Mouse (Mus musculus) heart, postnatal 14 days (tissue): ENCODE results near the gene Il33. TPM values are rescaled to one million over a fixed set of nuclear protein-coding genes. Genes with fewer than 3 reads are reported as not detected.

Source experiments
- DNase-seq, 2 experiments: peaks; one replicate each; pipeline ENCODE4 v3.0.0; 2021 to 2022
- intact Hi-C: fragments of 180-260 bp; cut with DNase I; formaldehyde crosslinking; loops from one replicate; pipeline ENCODE4 v1.15.1; 2025
- total RNA-seq, 2 experiments: library from RNA; stranded (reverse); gene quantifications; 2 replicates each; pipeline ENCODE4 v1.2.3; 2021

Gene Il33
- total RNA-seq, 2 experiments from 2014 or later = 4.1 to 6.5 TPM

DNA sequence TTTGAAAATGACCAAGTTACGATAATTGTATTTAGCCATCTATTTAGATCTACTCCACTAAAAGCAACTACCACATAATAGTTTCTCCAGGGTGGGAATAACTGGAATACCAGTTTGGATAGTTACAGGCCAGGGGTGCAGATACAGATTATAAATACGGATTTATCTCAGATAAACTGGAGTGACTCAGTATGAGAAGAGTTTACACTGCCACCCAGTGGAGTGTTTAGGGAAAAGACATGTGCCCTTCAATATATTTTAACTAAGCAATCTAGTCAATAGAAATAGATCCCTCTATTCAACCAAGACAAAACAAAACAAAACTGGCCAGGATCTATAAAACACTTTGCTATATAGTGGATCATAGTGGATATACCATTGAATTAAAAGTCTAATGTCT lies 53.9 kb downstream of the Il33 start:
- peak in 1 of 2 experiments; percentile 33 for DNase-seq
- intact Hi-C loops = loop anchor here (1.0 to 2.0 kb wide), 3 partner anchors 30 to 294 kb away; no protein-coding TSS in a partner anchor

DNA sequence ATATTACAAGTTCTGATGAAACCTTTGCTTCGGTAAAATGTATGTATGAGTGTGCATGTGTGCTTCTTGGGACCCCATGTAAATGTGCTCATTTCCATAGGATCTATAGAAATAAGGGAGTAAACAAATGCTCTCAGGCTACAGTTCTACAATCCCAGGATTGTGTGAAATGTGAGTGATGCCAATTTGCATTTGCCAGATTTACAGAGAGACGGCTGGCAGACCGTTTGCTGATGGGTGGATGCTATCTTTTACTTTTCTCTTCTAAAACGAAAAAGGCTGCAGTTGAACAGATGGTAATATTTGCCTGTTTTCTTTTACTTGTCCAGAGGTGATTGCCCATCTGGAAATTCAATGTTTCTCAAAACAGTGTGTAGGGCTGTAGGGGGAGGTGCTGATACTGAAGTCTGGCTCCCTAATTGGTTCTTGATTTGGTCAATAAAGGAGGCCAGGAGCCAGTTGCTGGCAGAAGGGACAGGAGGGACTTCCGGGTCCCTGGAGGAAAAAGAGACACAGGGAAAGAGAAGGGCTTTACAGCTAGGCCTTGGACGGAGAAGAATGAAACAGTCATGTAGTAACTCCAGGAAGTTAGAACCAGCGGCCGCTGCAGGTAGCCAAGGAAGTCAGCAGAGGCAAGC lies 54.7 kb downstream of the Il33 start:
- intact Hi-C loops = loop anchor here (1.0 to 10.0 kb wide), 4 partner anchors 31 to 295 kb away; no protein-coding TSS in a partner anchor
- no peak for DNase-seq

DNA sequence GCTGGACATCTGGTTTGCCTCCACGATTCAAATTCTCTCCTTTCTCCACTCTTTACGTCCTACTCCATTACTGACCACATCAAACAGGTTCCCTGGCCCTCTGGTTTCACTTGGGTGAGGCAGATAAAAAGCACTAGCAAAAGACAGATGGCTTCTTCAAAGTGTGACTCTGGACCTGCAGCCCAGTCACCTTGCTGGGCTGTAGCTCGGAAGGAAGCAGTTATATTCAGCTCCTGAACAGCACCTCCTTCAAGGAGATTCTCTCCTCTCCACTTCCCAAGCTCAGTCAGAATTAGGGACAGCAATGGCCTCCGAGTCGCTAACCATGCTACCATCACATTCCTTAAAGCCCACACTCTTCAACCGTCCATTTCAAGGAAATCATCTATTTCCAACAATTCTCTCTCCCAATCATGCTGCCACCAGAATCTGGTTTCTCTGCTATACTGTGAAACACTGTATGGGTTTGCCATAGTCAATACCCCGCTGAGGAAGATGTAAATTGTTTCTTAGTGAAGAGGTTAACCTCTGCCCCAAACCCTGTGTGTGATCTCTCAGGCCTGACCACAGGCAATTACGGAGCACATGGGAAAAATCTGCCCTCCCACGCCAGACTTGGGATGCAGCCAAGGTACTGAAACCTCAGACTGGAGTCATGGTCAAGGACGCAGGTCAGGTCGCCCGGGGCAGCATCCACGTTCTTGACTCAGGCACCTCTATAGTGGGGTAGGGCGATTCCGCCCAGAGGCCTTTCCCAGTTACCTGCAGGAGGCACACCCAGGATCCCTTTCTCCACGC lies 59.5 kb downstream of the Il33 start:
- DNase-seq = peak in 1 of 2 experiments; percentile 28

DNA sequence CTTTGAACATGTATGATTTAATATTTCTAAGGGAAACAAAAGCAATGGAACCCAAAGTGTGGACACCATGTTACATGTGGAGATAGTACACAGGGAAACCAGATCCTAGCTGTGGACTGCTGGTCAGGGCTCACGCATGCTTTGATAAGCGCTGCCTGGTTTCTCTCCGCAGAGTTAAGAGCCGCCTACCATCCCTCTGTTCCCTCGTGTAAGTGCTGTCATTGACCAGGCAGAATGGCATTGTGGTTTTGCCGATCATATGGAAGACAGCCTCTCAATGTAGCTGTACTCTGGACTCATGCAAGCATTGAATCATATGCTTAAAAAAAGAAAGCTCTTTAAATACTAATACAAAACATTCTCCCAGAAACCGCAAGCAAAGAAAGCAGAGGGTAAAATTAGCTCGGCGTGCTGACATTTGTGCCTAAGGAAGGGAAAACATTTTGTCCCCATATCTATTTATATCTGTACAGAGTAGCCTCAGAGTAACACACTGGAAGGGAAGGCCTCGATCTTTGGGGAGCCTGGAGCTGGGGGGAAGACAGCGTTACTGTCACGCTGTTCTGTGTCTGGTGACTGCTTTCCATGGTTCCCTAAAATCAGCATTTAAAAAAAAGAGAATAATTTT lies 61.7 kb downstream of the Il33 start:
- intact Hi-C loops = loop anchor here (10.0 kb wide), 1 partner anchor 138 kb away; no protein-coding TSS in a partner anchor
- no peak for DNase-seq

More for the DNA sequence above, 59.5 kb downstream of the Il33 start:
- intact Hi-C loops = loop anchor here (10.0 kb wide), 1 partner anchor 140 kb away; no protein-coding TSS in a partner anchor

- intact Hi-C loops = no loop called here
- no peak for DNase-seq
Observed at GRCm38 (mm10) chr19:30000406-30001365, 75.8 kb downstream of the Il33 start.

DNA sequence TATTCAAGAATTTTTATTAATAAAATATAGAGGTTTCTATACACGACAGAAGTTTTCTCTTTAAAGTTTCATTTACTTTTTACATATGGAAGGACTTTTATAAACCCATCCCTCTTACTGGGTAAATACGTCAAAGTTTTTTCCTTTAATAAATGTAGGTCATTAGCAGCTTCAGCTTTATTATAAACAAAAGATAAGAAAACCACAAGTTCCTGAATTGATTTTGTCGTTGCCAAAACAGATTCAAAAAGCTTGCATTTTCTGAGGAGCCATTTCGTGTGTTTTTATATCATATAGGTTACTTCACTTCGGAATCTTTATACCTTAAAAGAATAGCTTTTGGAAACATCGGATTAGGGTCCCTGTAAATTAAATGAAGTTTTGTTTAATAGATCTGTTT lies 76.6 kb downstream of the Il33 start:
- intact Hi-C loops = no loop called here

DNA sequence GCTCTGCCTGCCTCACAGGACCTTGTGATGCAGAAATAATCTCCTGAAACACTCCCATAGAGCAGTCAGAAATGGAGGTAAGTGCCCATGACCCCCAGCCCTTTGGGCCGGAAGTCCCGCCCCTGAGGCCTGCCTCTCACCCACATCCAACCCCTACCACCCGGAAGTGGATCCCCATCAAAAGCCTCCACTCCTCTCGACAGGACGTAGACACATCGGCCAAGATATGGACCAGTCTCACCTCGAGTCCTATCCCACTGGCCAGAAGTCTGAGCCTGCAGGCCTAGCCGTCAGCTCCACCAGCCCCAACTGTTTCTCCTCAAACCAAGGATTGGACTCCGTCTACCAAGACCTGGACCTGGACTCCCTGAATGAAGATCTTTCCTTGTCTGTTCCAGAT lies 78.7 kb downstream of the Il33 start, which contains the start of gene Trpd52l3:
TSS of gene Trpd52l3 (plus strand) at position 170 of the 400 bp plus-strand sequence.
- DNase-seq = no peak
- intact Hi-C loops = no loop called here

More for the DNA sequence above, 76.6 kb downstream of the Il33 start:
- no peak for DNase-seq

DNA sequence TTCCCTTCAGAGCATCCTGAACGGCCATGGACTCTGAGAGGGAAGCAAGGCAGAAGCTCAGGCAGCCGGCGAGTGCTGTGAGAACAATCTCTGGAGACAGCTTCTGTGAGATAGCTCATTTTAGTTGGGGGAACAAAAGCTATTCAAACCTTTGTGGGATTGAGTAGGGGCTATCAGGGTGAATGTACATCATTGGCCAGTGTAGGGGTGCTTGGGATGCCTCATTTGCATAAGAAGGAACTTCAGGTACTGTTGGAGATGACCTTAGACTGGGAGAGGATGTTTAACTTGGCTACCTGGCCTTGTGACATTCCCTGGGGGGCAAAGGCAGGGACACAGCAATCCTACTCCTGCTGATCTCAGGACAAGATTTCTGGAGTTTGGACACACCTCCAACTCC lies 81.5 kb downstream of the Il33 start:
- intact Hi-C loops = no loop called here
- no peak for DNase-seq

Other genes with a start within 250 kb of the Il33 start
- gene Mlana, start 227.3 kb upstream of the Il33 start, total RNA-seq = 1 to 10 TPM in 1 of 2 experiments, under 1 TPM in 1; 1.00 to 1.4 TPM
- gene 9930021J03Rik, start 119.1 kb upstream of the Il33 start, total RNA-seq = 10 to 100 TPM; 12.2 to 13.3 TPM
- gene Ranbp6, start 112.1 kb upstream of the Il33 start, total RNA-seq = 10 to 100 TPM; 15.2 to 15.5 TPM
- not detected for gene Trpd52l3, start 78.7 kb downstream of the Il33 start, total RNA-seq
- 10 to 100 TPM; 27.4 to 28.9 TPM for gene Uhrf2, start 105.4 kb downstream of the Il33 start, total RNA-seq